Mouse (Mus musculus): ENCODE results near the gene Tac4.

Gene Tac4

GRCm38 (mm10) chr11:95315215-95315955, 54.1 kb downstream of the Tac4 start:
- no peak for DNase-seq (ENCODE audit: low spot score)

GRCm38 (mm10) chr11:95318116-95318515, 56.8 kb downstream of the Tac4 start:
- DNase-seq (ENCODE audit: low spot score): no peak

All from retina, embryonic 14.5 days (tissue).